Mouse (Mus musculus): ENCODE data around the gene Smarca2. TPM values are rescaled to one million over a fixed set of nuclear protein-coding genes. Genes with fewer than 3 reads are reported as not detected.

Gene Smarca2
- polyA plus RNA-seq, 1 experiment = 2.0 TPM

DNA sequence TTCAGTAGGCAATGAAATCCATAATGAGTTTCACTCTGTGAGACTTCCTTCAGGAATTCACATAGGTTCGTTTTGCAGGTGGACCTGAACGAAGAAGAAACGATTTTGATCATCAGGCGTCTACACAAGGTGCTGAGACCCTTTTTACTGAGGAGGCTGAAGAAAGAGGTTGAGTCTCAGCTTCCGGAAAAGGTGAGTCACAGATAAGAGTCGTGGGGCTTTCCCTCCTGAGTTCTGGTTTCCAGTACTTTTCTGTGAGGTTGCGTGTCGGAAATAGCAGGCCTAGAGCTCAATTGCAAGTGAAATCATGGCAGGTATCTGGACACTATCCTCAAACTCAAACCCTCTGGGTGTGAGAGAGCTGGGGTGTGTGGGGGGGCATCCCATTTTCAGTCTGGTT is 78.9 kb downstream of the Smarca2 start:
- Histone ChIP-seq H3K36me3 (ENCODE audit: control insufficient read depth, insufficient read depth) (no peaks in the 10 kb centered on the region), H3K4me2 (ENCODE audit: low read depth) (no peak overlapping the region)
- no peak for TF ChIP-seq SRF (IDR thresholded peaks at IDR 0.05; ENCODE audit: control insufficient read depth, insufficient read length, low read depth)
- no peak for TF ChIP-seq E2F4 (IDR thresholded peaks at IDR 0.05; ENCODE audit: insufficient read depth)

DNA sequence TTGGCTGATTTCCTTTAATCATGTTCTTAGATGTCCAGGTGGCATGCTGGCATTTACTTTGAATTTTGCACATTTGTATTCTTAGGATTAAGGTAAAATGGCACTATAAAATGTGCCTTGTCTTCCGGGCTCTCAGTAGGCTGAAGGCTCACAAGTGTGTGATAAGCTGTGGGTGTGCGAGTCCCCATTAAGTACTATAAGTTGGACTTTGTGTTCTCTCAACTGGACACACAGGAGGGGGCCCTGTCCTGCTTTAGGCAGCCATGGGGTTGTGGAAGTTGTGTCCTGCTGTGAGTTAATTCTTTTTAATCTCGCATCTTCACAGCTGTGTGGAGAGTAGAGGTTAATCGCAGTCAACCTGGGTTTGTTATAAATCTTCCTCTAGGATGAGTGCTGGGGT is 85.7 kb downstream of the Smarca2 start:
- TF ChIP-seq E2F4 (IDR thresholded peaks at IDR 0.05; ENCODE audit: insufficient read depth) = no peak
- TF ChIP-seq CEBPB (IDR thresholded peaks at IDR 0.05; ENCODE audit: insufficient read depth, poor library complexity, severe bottlenecking) = no peak
- TF ChIP-seq REST (IDR thresholded peaks at IDR 0.05; ENCODE audit: insufficient read depth, insufficient read length) = no peak
- no peak for TF ChIP-seq TCF12 (IDR thresholded peaks at IDR 0.05; ENCODE audit: insufficient read depth, poor library complexity, severe bottlenecking)
- TF ChIP-seq POLR2AphosphoS2 (IDR thresholded peaks at IDR 0.05; ENCODE audit: insufficient read length, low read depth) = no peak
- no peak for TF ChIP-seq SRF (IDR thresholded peaks at IDR 0.05; ENCODE audit: control insufficient read depth, insufficient read length, low read depth)
- no peak for TF ChIP-seq MYOD1 (IDR thresholded peaks at IDR 0.05; ENCODE audit: control insufficient read depth in 1 of 3, insufficient read length in 2 of 3, low read depth in 2 of 3)
- no peak for TF ChIP-seq TCF3 (IDR thresholded peaks at IDR 0.05; ENCODE audit: insufficient read length, low read depth)
- TF ChIP-seq USF1 (IDR thresholded peaks at IDR 0.05; ENCODE audit: low read depth) = no peak
- no peak for TF ChIP-seq MAX (IDR thresholded peaks at IDR 0.05; ENCODE audit: low read depth)
- Histone ChIP-seq H3K4me3 (no peak overlapping the region), H3K79me2 (ENCODE audit: control insufficient read depth, insufficient read depth) (no peaks in the 10 kb centered on the region), H3K36me3 (ENCODE audit: control insufficient read depth, insufficient read depth) (no peaks in the 10 kb centered on the region), H3K27me3 (ENCODE audit: control insufficient read depth, insufficient read depth, insufficient read length) (no peaks in the 10 kb centered on the region), H3K4me2 (ENCODE audit: low read depth) (no peak overlapping the region), H3ac (ENCODE audit: control insufficient read depth, insufficient read length) (no peak overlapping the region)

More for the DNA sequence above, 78.9 kb downstream of the Smarca2 start:
- Histone ChIP-seq H3K4me3 (no peak overlapping the region), H3ac (ENCODE audit: control insufficient read depth, insufficient read length) (no peak overlapping the region), H3K27me3 (ENCODE audit: control insufficient read depth, insufficient read depth, insufficient read length) (no peaks in the 10 kb centered on the region), H3K79me2 (ENCODE audit: control insufficient read depth, insufficient read depth) (no peaks in the 10 kb centered on the region)

- no peaks in the 10 kb centered on the region for H3K27me3 ChIP-seq (ENCODE audit: control insufficient read depth, insufficient read depth, insufficient read length)
- H3K79me2 ChIP-seq (ENCODE audit: control insufficient read depth, insufficient read depth) = no peaks in the 10 kb centered on the region
- no peak overlapping the region for H3ac ChIP-seq (ENCODE audit: control insufficient read depth, insufficient read length)
- no peak overlapping the region for H3K4me2 ChIP-seq (ENCODE audit: low read depth)
- no peak for TF ChIP-seq MAX (IDR thresholded peaks at IDR 0.05; ENCODE audit: low read depth)
- TF ChIP-seq REST (IDR thresholded peaks at IDR 0.05; ENCODE audit: insufficient read depth, insufficient read length) = no peak
- no peak for TF ChIP-seq TCF12 (IDR thresholded peaks at IDR 0.05; ENCODE audit: insufficient read depth, poor library complexity, severe bottlenecking)
- no peak for TF ChIP-seq USF1 (IDR thresholded peaks at IDR 0.05; ENCODE audit: low read depth)
- no peak for TF ChIP-seq MYOG (IDR thresholded peaks at IDR 0.05; ENCODE audit: control insufficient read depth in 1 of 3, insufficient read depth in 1 of 3, insufficient read length in 2 of 3, low read depth in 2 of 3)
- TF ChIP-seq E2F4 (IDR thresholded peaks at IDR 0.05; ENCODE audit: insufficient read depth) = no peak
- no peak for TF ChIP-seq CEBPB (IDR thresholded peaks at IDR 0.05; ENCODE audit: insufficient read depth, poor library complexity, severe bottlenecking)
- TF ChIP-seq SRF (IDR thresholded peaks at IDR 0.05; ENCODE audit: control insufficient read depth, insufficient read length, low read depth) = no peak
- no peak for TF ChIP-seq POLR2A (IDR thresholded peaks at IDR 0.05; ENCODE audit: insufficient read length, low read depth)
- no peak for TF ChIP-seq POLR2AphosphoS2 (IDR thresholded peaks at IDR 0.05; ENCODE audit: insufficient read length, low read depth)
- no peak for TF ChIP-seq MYOD1 (IDR thresholded peaks at IDR 0.05; ENCODE audit: control insufficient read depth in 1 of 3, insufficient read length in 2 of 3, low read depth in 2 of 3)
- no peak for TF ChIP-seq TCF3 (IDR thresholded peaks at IDR 0.05; ENCODE audit: insufficient read length, low read depth)
- no peak overlapping the region for H3K4me3 ChIP-seq
- no peaks in the 10 kb centered on the region for H3K36me3 ChIP-seq (ENCODE audit: control insufficient read depth, insufficient read depth)
Observed at GRCm38 (mm10) chr19:26697107-26697506, 92.3 kb downstream of the Smarca2 start.

GRCm38 (mm10) chr19:26704545-26705209 is 99.8 kb downstream of the Smarca2 start:
- Histone ChIP-seq H3K4me3 (no peak overlapping the region), H3K36me3 (ENCODE audit: control insufficient read depth, insufficient read depth) (no peaks in the 10 kb centered on the region), H3K79me2 (ENCODE audit: control insufficient read depth, insufficient read depth) (no peaks in the 10 kb centered on the region), H3K4me2 (ENCODE audit: low read depth) (no peak overlapping the region), H3ac (ENCODE audit: control insufficient read depth, insufficient read length) (no peak overlapping the region), H3K27me3 (ENCODE audit: control insufficient read depth, insufficient read depth, insufficient read length) (no peaks in the 10 kb centered on the region)
- TF ChIP-seq TCF3 (IDR thresholded peaks at IDR 0.05; ENCODE audit: insufficient read length, low read depth) (no peak), TCF12 (IDR thresholded peaks at IDR 0.05; ENCODE audit: insufficient read depth, poor library complexity, severe bottlenecking) (no peak), CEBPB (IDR thresholded peaks at IDR 0.05; ENCODE audit: insufficient read depth, poor library complexity, severe bottlenecking) (no peak), REST (IDR thresholded peaks at IDR 0.05; ENCODE audit: insufficient read depth, insufficient read length) (no peak), MYOG (IDR thresholded peaks at IDR 0.05; ENCODE audit: control insufficient read depth in 1 of 3, insufficient read depth in 1 of 3, insufficient read length in 2 of 3, low read depth in 2 of 3) (no peak), E2F4 (IDR thresholded peaks at IDR 0.05; ENCODE audit: insufficient read depth) (no peak), MYOD1 (IDR thresholded peaks at IDR 0.05; ENCODE audit: control insufficient read depth in 1 of 3, insufficient read length in 2 of 3, low read depth in 2 of 3) (no peak), SRF (IDR thresholded peaks at IDR 0.05; ENCODE audit: control insufficient read depth, insufficient read length, low read depth) (no peak), POLR2AphosphoS2 (IDR thresholded peaks at IDR 0.05; ENCODE audit: insufficient read length, low read depth) (no peak), MAX (IDR thresholded peaks at IDR 0.05; ENCODE audit: low read depth) (no peak), POLR2A (IDR thresholded peaks at IDR 0.05; ENCODE audit: insufficient read length, low read depth) (no peak), USF1 (IDR thresholded peaks at IDR 0.05; ENCODE audit: low read depth) (no peak)

- Histone ChIP-seq H3ac (ENCODE audit: control insufficient read depth, insufficient read length) (no peak overlapping the region), H3K79me2 (ENCODE audit: control insufficient read depth, insufficient read depth) (no peaks in the 10 kb centered on the region), H3K36me3 (ENCODE audit: control insufficient read depth, insufficient read depth) (no peaks in the 10 kb centered on the region), H3K4me3 (no peak overlapping the region), H3K27me3 (ENCODE audit: control insufficient read depth, insufficient read depth, insufficient read length) (no peaks in the 10 kb centered on the region), H3K4me2 (ENCODE audit: low read depth) (no peak overlapping the region)
- TF ChIP-seq REST (IDR thresholded peaks at IDR 0.05; ENCODE audit: insufficient read depth, insufficient read length) (no peak), TCF12 (IDR thresholded peaks at IDR 0.05; ENCODE audit: insufficient read depth, poor library complexity, severe bottlenecking) (no peak), POLR2A (IDR thresholded peaks at IDR 0.05; ENCODE audit: insufficient read length, low read depth) (no peak), MAX (IDR thresholded peaks at IDR 0.05; ENCODE audit: low read depth) (no peak), POLR2AphosphoS2 (IDR thresholded peaks at IDR 0.05; ENCODE audit: insufficient read length, low read depth) (no peak), USF1 (IDR thresholded peaks at IDR 0.05; ENCODE audit: low read depth) (no peak), MYOG (IDR thresholded peaks at IDR 0.05; ENCODE audit: control insufficient read depth in 1 of 3, insufficient read depth in 1 of 3, insufficient read length in 2 of 3, low read depth in 2 of 3) (no peak), CEBPB (IDR thresholded peaks at IDR 0.05; ENCODE audit: insufficient read depth, poor library complexity, severe bottlenecking) (no peak), MYOD1 (IDR thresholded peaks at IDR 0.05; ENCODE audit: control insufficient read depth in 1 of 3, insufficient read length in 2 of 3, low read depth in 2 of 3) (no peak), E2F4 (IDR thresholded peaks at IDR 0.05; ENCODE audit: insufficient read depth) (no peak), SRF (IDR thresholded peaks at IDR 0.05; ENCODE audit: control insufficient read depth, insufficient read length, low read depth) (no peak), TCF3 (IDR thresholded peaks at IDR 0.05; ENCODE audit: insufficient read length, low read depth) (no peak)
Observed at GRCm38 (mm10) chr19:26706910-26707309, 102.1 kb downstream of the Smarca2 start.

All from myocyte (in vitro differentiated cells).